ENCODE assay signal across 10 mouse cellular contexts in the genomic region with DNA sequence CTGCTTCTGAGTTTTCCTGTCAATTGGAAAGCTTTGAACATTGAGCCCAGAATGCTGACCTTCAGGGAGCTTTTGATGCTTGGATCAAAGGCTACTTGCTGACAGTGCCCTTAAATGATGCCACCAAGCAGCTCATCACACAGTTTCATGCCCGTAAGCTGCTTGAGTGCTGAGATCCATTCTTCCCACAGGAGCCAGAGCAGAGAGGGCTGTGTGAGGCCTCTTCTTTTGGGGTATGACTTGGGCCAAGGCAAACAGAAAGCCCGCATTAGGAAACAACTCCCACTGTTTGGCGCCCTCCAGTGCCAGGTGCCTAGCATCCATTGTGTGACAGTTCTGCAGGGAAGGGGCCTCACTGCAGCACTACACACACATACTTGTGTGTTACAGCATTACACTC.
DNase-seq lines count a peak whose midpoint lies in the region; ATAC-seq and TF ChIP-seq lines count a peak whose summit lies in the region.
"Had no signal": no experiment of that assay in that cellular context is flagged by ENCODE, and none has a peak within 500 bp of the region (broad histone marks: within the 10 kb centered on the region; RNA-seq: fewer than 3 reads in every experiment).

No protein-coding gene starts in this region.

- peaks cover 7% of the 10 kb centered on the region for H3K36me3 ChIP-seq in heart, adult 2 months (ENCODE audit: control insufficient read depth, insufficient read depth, low read length)
- H3K36me3 ChIP-seq in heart, embryonic 12.5 days: no peaks in the 10 kb centered on the region
- H3K36me3 ChIP-seq in embryonic facial prominence, embryonic 10.5 days (replicated peaks): peaks cover 9% of the 10 kb centered on the region
- no peaks in the 10 kb centered on the region for H3K36me3 ChIP-seq in intestine, embryonic 16.5 days (ENCODE audit: control insufficient read depth, insufficient read depth, low read length)

- H3K4me1 ChIP-seq in heart, adult 2 months (ENCODE audit: control insufficient read depth, insufficient read depth, low read length): peaks cover 6% of the 10 kb centered on the region
- peaks cover 41% of the 10 kb centered on the region for H3K4me1 ChIP-seq in heart, embryonic 12.5 days (replicated peaks)
- peaks cover 34% of the 10 kb centered on the region for H3K4me1 ChIP-seq in embryonic facial prominence, embryonic 10.5 days
- H3K4me1 ChIP-seq in intestine, embryonic 16.5 days (ENCODE audit: control insufficient read depth, insufficient read depth, low read length): no peaks in the 10 kb centered on the region

- H3K4me2 ChIP-seq in heart, embryonic 12.5 days: no peak overlapping the region
- H3K4me2 ChIP-seq in intestine, embryonic 16.5 days (ENCODE audit: low read depth, low read length): no peak overlapping the region
- H3K4me2 ChIP-seq: limb, embryonic 13.5 days had no signal

- DNase-seq in heart, adult 2 months: no peak
- DNase-seq in right cerebral cortex, postnatal 14 days: peak; percentile 21
- DNase-seq in right cerebral cortex, postnatal 36 days (ENCODE audit: low spot score in 2 of 2): no peak
- DNase-seq in embryonic facial prominence, embryonic 10.5 days (ENCODE audit: low spot score): peak; percentile 24
- no peak for DNase-seq in testis, postnatal 14 days (ENCODE audit: low spot score)
- DNase-seq in spleen, postnatal 14 days (ENCODE audit: low spot score in 2 of 2): no peak

- no peaks in the 10 kb centered on the region for H3K27me3 ChIP-seq in heart, adult 2 months (ENCODE audit: control insufficient read depth, insufficient read depth, low read length)
- H3K27me3 ChIP-seq in heart, embryonic 12.5 days (replicated peaks): no peaks in the 10 kb centered on the region
- H3K27me3 ChIP-seq in embryonic facial prominence, embryonic 10.5 days (replicated peaks; ENCODE audit: low read depth, poor library complexity, severe bottlenecking): no peaks in the 10 kb centered on the region
- H3K27me3 ChIP-seq in intestine, embryonic 16.5 days (replicated peaks; ENCODE audit: control insufficient read depth, insufficient read depth, low read length): no peaks in the 10 kb centered on the region
- H3K27me3 ChIP-seq: Patski had no signal

- no peak overlapping the region for H3K4me3 ChIP-seq in heart, adult 2 months
- H3K4me3 ChIP-seq in heart, embryonic 12.5 days: no peak overlapping the region
- H3K4me3 ChIP-seq in embryonic facial prominence, embryonic 10.5 days: no peak overlapping the region
- no peak overlapping the region for H3K4me3 ChIP-seq in intestine, embryonic 16.5 days (ENCODE audit: low read length)
- H3K4me3 ChIP-seq: limb, embryonic 13.5 days had no signal

- H3K27ac ChIP-seq in heart, adult 2 months: no peak overlapping the region
- no peak overlapping the region for H3K27ac ChIP-seq in heart, embryonic 12.5 days (ENCODE audit: poor library complexity, severe bottlenecking)
- H3K27ac ChIP-seq in embryonic facial prominence, embryonic 10.5 days (replicated peaks): no peak overlapping the region
- H3K27ac ChIP-seq in intestine, embryonic 16.5 days (ENCODE audit: low read length): no peak overlapping the region
- H3K27ac ChIP-seq: limb, embryonic 13.5 days had no signal

- no peaks in the 10 kb centered on the region for H3K79me2 ChIP-seq in heart, adult 2 months (replicated peaks; ENCODE audit: control insufficient read depth, insufficient read depth, low read length)

- TF ChIP-seq EP300 in heart, adult 2 months (IDR thresholded peaks at IDR 0.05; ENCODE audit: insufficient read depth, low read depth, low read length): no peak

- no peak overlapping the region for H3K9ac ChIP-seq in heart, adult 2 months (ENCODE audit: low read depth, low read length)
- no peak overlapping the region for H3K9ac ChIP-seq in heart, embryonic 12.5 days
- no peak overlapping the region for H3K9ac ChIP-seq in intestine, embryonic 16.5 days (ENCODE audit: low read depth, low read length)
- H3K9ac ChIP-seq: limb, embryonic 13.5 days had no signal

- no peaks in the 10 kb centered on the region for H3K9me3 ChIP-seq in heart, embryonic 12.5 days (replicated peaks)
- H3K9me3 ChIP-seq in embryonic facial prominence, embryonic 10.5 days: no peaks in the 10 kb centered on the region
- no peaks in the 10 kb centered on the region for H3K9me3 ChIP-seq in intestine, embryonic 16.5 days (ENCODE audit: control insufficient read depth, low read length)
- H3K9me3 ChIP-seq: limb, embryonic 13.5 days had no signal

- intact Hi-C loops in heart, adult 2 months (cut with DNase I): no loop called here

- TF ChIP-seq POLR2A in heart, adult 2 months (IDR thresholded peaks at IDR 0.05; ENCODE audit: insufficient read depth, low read depth, low read length): no peak

- 79% methylated on average over 3 of the region's 3 CpGs for WGBS in heart, adult 2 months
- 40% methylated on average over 3 of the region's 3 CpGs for WGBS in heart, embryonic 12.5 days
- WGBS in embryonic facial prominence, embryonic 10.5 days: 41% methylated on average over 3 of the region's 3 CpGs
- WGBS in intestine, embryonic 16.5 days: 59% methylated on average over 3 of the region's 3 CpGs

- ATAC-seq in heart, embryonic 12.5 days (ENCODE audit: insufficient number of reproducible peaks, low FRiP score): no peak
- no peak for ATAC-seq in intestine, embryonic 16.5 days
- ATAC-seq: Patski had no signal

- TF ChIP-seq CTCF in heart, adult 2 months (IDR thresholded peaks at IDR 0.05): peak; percentile 46

Comparison
In these comparisons a context has a peak if more than half of its experiments do, and no peak if none do; other contexts are left out.
1. DNase-seq: peak in right cerebral cortex, postnatal 14 days (single experiment) and embryonic facial prominence, embryonic 10.5 days (single experiment); none in heart, adult 2 months (0 of 2), right cerebral cortex, postnatal 36 days (0 of 2), testis, postnatal 14 days (single experiment) and spleen, postnatal 14 days (0 of 2).